Mouse (Mus musculus) embryo, embryonic 10 days (tissue): ENCODE data around the gene Hoxd3.

Source experiments
- DNase-seq: peaks from one replicate; pipeline ENCODE4 v3.0.0-alpha.2; 2015; ENCODE audit warnings: low spot score

Gene Hoxd3

GRCm38 (mm10) chr2:74679596-74679971, 32.1 kb upstream of the Hoxd3 start:
- DNase-seq: no peak

GRCm38 (mm10) chr2:74679980-74680379, 31.7 kb upstream of the Hoxd3 start:
- no peak for DNase-seq

- DNase-seq: no peak
Observed at GRCm38 (mm10) chr2:74680561-74681398, 30.9 kb upstream of the Hoxd3 start.

- no peak for DNase-seq
Observed at GRCm38 (mm10) chr2:74681594-74682531, 29.9 kb upstream of the Hoxd3 start.

- no peak for DNase-seq
Observed at GRCm38 (mm10) chr2:74682796-74683195, 28.9 kb upstream of the Hoxd3 start.

- no peak for DNase-seq
Observed at GRCm38 (mm10) chr2:74683471-74683951, 28.2 kb upstream of the Hoxd3 start.

GRCm38 (mm10) chr2:74684106-74684505, 27.6 kb upstream of the Hoxd3 start:
- DNase-seq: no peak

- DNase-seq: no peak
Observed at GRCm38 (mm10) chr2:74685059-74685603, 26.6 kb upstream of the Hoxd3 start.

GRCm38 (mm10) chr2:74686301-74686987, 25.3 kb upstream of the Hoxd3 start:
- peak; percentile 94 for DNase-seq

GRCm38 (mm10) chr2:74686988-74687697, 24.6 kb upstream of the Hoxd3 start:
- DNase-seq: peak; percentile 50

GRCm38 (mm10) chr2:74687698-74688555, 23.8 kb upstream of the Hoxd3 start:
- DNase-seq: peak; percentile 35

- peak; percentile 54 for DNase-seq
Observed at GRCm38 (mm10) chr2:74688795-74689573, 22.7 kb upstream of the Hoxd3 start.

- peak; percentile 47 for DNase-seq
Observed at GRCm38 (mm10) chr2:74689574-74690337, 22.0 kb upstream of the Hoxd3 start.

- DNase-seq: no peak
Observed at GRCm38 (mm10) chr2:74690338-74690716, 21.4 kb upstream of the Hoxd3 start.

GRCm38 (mm10) chr2:74691022-74691951, 20.4 kb upstream of the Hoxd3 start, which contains the start of gene Hoxd10:
Hoxd10 (plus strand) TSS chr2:74691924.
- peak; percentile 94 for DNase-seq

GRCm38 (mm10) chr2:74691995-74692807, 19.5 kb upstream of the Hoxd3 start:
- DNase-seq: no peak
